Mouse (Mus musculus) MEL (cell line): ENCODE results near the gene Rnf220. TPM values are rescaled to one million over a fixed set of nuclear protein-coding genes. Genes with fewer than 3 reads are reported as not detected.

Experiments used
- DNase-seq: peaks from one replicate; pipeline ENCODE4 v3.0.0; 2011; ENCODE audit warnings: low read depth, low spot score
- H3K27ac ChIP-seq: 2 replicates; pipeline ENCODE4 v1.5.1; 2012; ENCODE audit warnings: low read depth, mild to moderate bottlenecking, control low read depth, low read length, moderate library complexity; ENCODE audit not compliant: control insufficient read depth
- H3K27me3 ChIP-seq, 2 experiments: fragments of 150-350 bp in 1 of 2; sonication (generic) in 1 of 2; 2 replicates each; pipeline ENCODE4 v1.6.1; 2012; ENCODE audit warnings: low read length in 2 of 2, mild to moderate bottlenecking in 2 of 2, improper control_type of control experiment in 1 of 2, moderate library complexity in 1 of 2; ENCODE audit not compliant: insufficient read depth in 2 of 2, control insufficient read depth in 1 of 2
- H3K36me3 ChIP-seq, 2 experiments: 2 replicates each; pipeline ENCODE4 v1.6.1; 2012 to 2014; ENCODE audit warnings: low read length in 2 of 2, improper control_type of control experiment in 1 of 2, inconsistent platforms in 1 of 2, mild to moderate bottlenecking in 1 of 2; ENCODE audit not compliant: insufficient read depth in 2 of 2, control insufficient read depth in 1 of 2
- H3K4me1 ChIP-seq, 2 experiments: fragments of 150-350 bp in 1 of 2; sonication (generic) in 1 of 2; 2 replicates each; pipeline ENCODE4 v1.6.1; 2012; ENCODE audit warnings: low read length in 2 of 2, improper control_type of control experiment in 1 of 2, mild to moderate bottlenecking in 1 of 2; ENCODE audit not compliant: insufficient read depth in 2 of 2, control insufficient read depth in 1 of 2
- H3K4me3 ChIP-seq, 2 experiments: fragments of 150-350 bp in 1 of 2; sonication (generic) in 1 of 2; 2 replicates each; pipeline ENCODE4 v1.5.1; 2012; ENCODE audit warnings: low read depth in 2 of 2, low read length in 2 of 2, mild to moderate bottlenecking in 2 of 2, moderate library complexity in 2 of 2, control low read depth in 1 of 2, improper control_type of control experiment in 1 of 2; ENCODE audit not compliant: control insufficient read depth in 1 of 2, insufficient read depth in 1 of 2
- H3K79me2 ChIP-seq: 2 replicates; pipeline ENCODE4 v1.6.1; 2012; ENCODE audit warnings: mild to moderate bottlenecking, low read length, moderate library complexity; ENCODE audit not compliant: control insufficient read depth, poor library complexity, insufficient read depth
- H3K9ac ChIP-seq: 2 replicates; pipeline ENCODE4 v1.6.1; 2012; ENCODE audit warnings: low read depth, mild to moderate bottlenecking, control low read depth, low read length, moderate library complexity; ENCODE audit not compliant: control insufficient read depth, poor library complexity, severe bottlenecking
- H3K9me3 ChIP-seq: fragments of 150-350 bp; sonication (generic); replicated peaks from 2 replicates; pipeline ENCODE4 v1.6.1; 2012; ENCODE audit warnings: mild to moderate bottlenecking, low read length, improper control_type of control experiment, moderate library complexity; ENCODE audit not compliant: insufficient read depth
- BHLHE40 ChIP-seq: IDR thresholded peaks from 2 replicates; pipeline ENCODE4 v1.6.1; 2012; ENCODE audit warnings: low read depth, mild to moderate bottlenecking, inconsistent platforms, low read length, improper control_type of control experiment, borderline replicate concordance
- CHD1 ChIP-seq: IDR thresholded peaks from 2 replicates; pipeline ENCODE4 v1.6.1; 2012; ENCODE audit warnings: low read depth, mild to moderate bottlenecking, inconsistent platforms, low read length, improper control_type of control experiment
- CHD2 ChIP-seq: IDR thresholded peaks from 2 replicates; pipeline ENCODE4 v1.6.1; 2011; ENCODE audit warnings: low read length, improper control_type of control experiment
- CTCF ChIP-seq, 3 experiments: IDR thresholded peaks in 2 of 3; conservative IDR thresholded peaks in 1 of 3; 2 replicates each; pipeline ENCODE4 v1.5.1; 2011 to 2012; ENCODE audit warnings: low read length in 3 of 3, low read depth in 2 of 3, mild to moderate bottlenecking in 2 of 3, improper control_type of control experiment in 1 of 3, inconsistent platforms in 1 of 3, mixed read lengths in 1 of 3, moderate library complexity in 1 of 3; ENCODE audit not compliant: control insufficient read depth in 1 of 3, insufficient read depth in 1 of 3, poor library complexity in 1 of 3, severe bottlenecking in 1 of 3
- E2F4 ChIP-seq: IDR thresholded peaks from 2 replicates; pipeline ENCODE4 v1.6.1; 2011; ENCODE audit warnings: low read depth, low read length, improper control_type of control experiment, borderline replicate concordance
- ELF1 ChIP-seq: IDR thresholded peaks from 2 replicates; pipeline ENCODE4 v1.6.1; 2014; ENCODE audit warnings: low read depth, mild to moderate bottlenecking, inconsistent platforms, low read length, improper control_type of control experiment, moderate library complexity
- GABPA ChIP-seq: IDR thresholded peaks from 2 replicates; pipeline ENCODE4 v1.6.1; 2012; ENCODE audit warnings: low read depth, mild to moderate bottlenecking, inconsistent platforms, low read length, improper control_type of control experiment, moderate library complexity
- GATA1 ChIP-seq: IDR thresholded peaks from 2 replicates; pipeline ENCODE4 v1.6.1; 2011; ENCODE audit warnings: low read depth, low read length, improper control_type of control experiment
- HCFC1 ChIP-seq: IDR thresholded peaks from 2 replicates; pipeline ENCODE4 v1.6.1; 2012; ENCODE audit warnings: low read depth, mild to moderate bottlenecking, inconsistent platforms, low read length, improper control_type of control experiment, moderate library complexity
- MAFK ChIP-seq: IDR thresholded peaks from 2 replicates; pipeline ENCODE4 v1.6.1; 2011; ENCODE audit warnings: low read depth, mild to moderate bottlenecking, low read length, improper control_type of control experiment, borderline replicate concordance
- MAZ ChIP-seq: IDR thresholded peaks from 2 replicates; pipeline ENCODE4 v1.6.1; 2012; ENCODE audit warnings: low read depth, mild to moderate bottlenecking, inconsistent platforms, low read length, improper control_type of control experiment
- MEF2A ChIP-seq: IDR thresholded peaks from 2 replicates; pipeline ENCODE4 v1.6.1; 2014; ENCODE audit warnings: low read depth, mild to moderate bottlenecking, inconsistent platforms, low read length, improper control_type of control experiment; ENCODE audit not compliant: poor library complexity, insufficient replicate concordance, severe bottlenecking; ENCODE audit errors: extremely low read depth
- MXI1 ChIP-seq: IDR thresholded peaks from 2 replicates; pipeline ENCODE4 v1.6.1; 2011; ENCODE audit warnings: mild to moderate bottlenecking, low read depth, low read length, improper control_type of control experiment
- MYB ChIP-seq: IDR thresholded peaks from 2 replicates; pipeline ENCODE4 v1.6.1; 2011; ENCODE audit warnings: mild to moderate bottlenecking, low read depth, low read length, improper control_type of control experiment
- NELFE ChIP-seq: IDR thresholded peaks from 2 replicates; pipeline ENCODE4 v1.6.1; 2011; ENCODE audit warnings: low read depth, low read length, improper control_type of control experiment
- POLR2A ChIP-seq, 2 experiments: IDR thresholded peaks; 2 replicates each; pipeline ENCODE4 v1.6.1; 2011 to 2012; ENCODE audit warnings: low read length in 2 of 2, mild to moderate bottlenecking in 2 of 2, control low read depth in 1 of 2, improper control_type of control experiment in 1 of 2, low read depth in 1 of 2, moderate library complexity in 1 of 2; ENCODE audit not compliant: control insufficient read depth in 1 of 2, insufficient read depth in 1 of 2, poor library complexity in 1 of 2
- POLR2AphosphoS2 ChIP-seq: IDR thresholded peaks from 2 replicates; pipeline ENCODE4 v1.6.1; 2011; ENCODE audit warnings: low read length, improper control_type of control experiment
- POLR2AphosphoS5 ChIP-seq: IDR thresholded peaks from 2 replicates; pipeline ENCODE4 v1.6.1; 2012; ENCODE audit warnings: low read depth, borderline replicate concordance, mild to moderate bottlenecking, inconsistent platforms, low read length, moderate library complexity, mixed read lengths
- RAD21 ChIP-seq: IDR thresholded peaks from 2 replicates; pipeline ENCODE4 v1.6.1; 2011; ENCODE audit warnings: mild to moderate bottlenecking, low read depth, low read length, improper control_type of control experiment
- RCOR1 ChIP-seq: IDR thresholded peaks from 2 replicates; pipeline ENCODE4 v1.6.1; 2012; ENCODE audit warnings: low read depth, mild to moderate bottlenecking, inconsistent platforms, low read length, improper control_type of control experiment
- SIN3A ChIP-seq: IDR thresholded peaks from 2 replicates; pipeline ENCODE4 v1.6.1; 2012; ENCODE audit warnings: low read length, improper control_type of control experiment, inconsistent platforms
- TCF12 ChIP-seq: IDR thresholded peaks from 2 replicates; pipeline ENCODE4 v1.6.1; 2014; ENCODE audit warnings: low read depth, mild to moderate bottlenecking, inconsistent platforms, low read length, improper control_type of control experiment, moderate library complexity
- USF1 ChIP-seq: IDR thresholded peaks from 2 replicates; pipeline ENCODE4 v1.6.1; 2014; ENCODE audit warnings: low read depth, mild to moderate bottlenecking, inconsistent platforms, low read length, improper control_type of control experiment, moderate library complexity
- ZKSCAN1 ChIP-seq: IDR thresholded peaks from 2 replicates; pipeline ENCODE4 v1.6.1; 2012; ENCODE audit warnings: low read depth, mild to moderate bottlenecking, inconsistent platforms, low read length, improper control_type of control experiment, moderate library complexity
- ZMIZ1 ChIP-seq: IDR thresholded peaks from 2 replicates; pipeline ENCODE4 v1.6.1; 2012; ENCODE audit warnings: low read depth, mild to moderate bottlenecking, inconsistent platforms, low read length, improper control_type of control experiment, moderate library complexity
- ZNF384 ChIP-seq: IDR thresholded peaks from 2 replicates; pipeline ENCODE4 v1.6.1; 2012; ENCODE audit warnings: low read depth, mild to moderate bottlenecking, inconsistent platforms, low read length, improper control_type of control experiment
- polyA plus RNA-seq, 2 experiments: library from polyadenylated mRNA; stranded (reverse) in 1 of 2; unstranded in 1 of 2; fragments of >175 nt in 1 of 2; fragments of >200 nt in 1 of 2; gene quantifications; 2 replicates each; pipeline versions ENCODE4 v1.2.1 to v1.2.4; 2012; ENCODE audit warnings: low replicate concordance in 2 of 2, low read depth in 1 of 2; ENCODE audit not compliant: insufficient read length in 2 of 2, insufficient read depth in 1 of 2, missing spikeins in 1 of 2
- total RNA-seq: library from RNA; depleted of rRNA; stranded (reverse); fragments of 300-350 nt; gene quantifications from 2 replicates; pipeline ENCODE4 v1.2.3, GENCODE M21; 2012

Rnf220 gene
- total and polyA plus RNA-seq, 3 experiments = 121 to 201 TPM; not detected in 1

DNA sequence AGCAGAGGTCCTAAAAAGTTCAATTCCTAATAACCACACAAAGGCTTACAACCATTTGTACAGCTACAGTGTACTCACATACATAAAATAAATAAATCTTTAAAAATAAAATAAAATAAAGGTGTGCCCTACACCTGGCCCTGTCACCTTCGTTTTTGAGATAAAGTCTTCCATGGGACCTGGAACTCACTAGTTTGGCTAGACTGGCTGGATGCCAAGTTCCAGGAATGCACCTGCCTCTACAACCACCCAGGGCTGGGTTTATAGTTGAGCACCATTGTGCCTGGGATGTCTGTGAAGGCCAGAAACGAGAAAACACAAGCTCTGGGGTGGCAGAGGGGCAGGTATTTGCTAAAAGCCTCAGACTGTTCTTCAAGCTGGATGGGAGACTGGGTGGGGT lies 257.7 kb downstream of the Rnf220 start:
- Histone ChIP-seq H3K4me3 (no peak overlapping the region), H3K27me3 (peaks cover 3 to 6% of the 10 kb centered on the region in 2 experiments; a peak in 2 of 4 replicates), H3K79me2 (no peaks in the 10 kb centered on the region), H3K36me3 (no peaks in the 10 kb centered on the region), H3K4me1 (no peaks in the 10 kb centered on the region), H3K27ac (no peak overlapping the region), H3K9ac (no peak overlapping the region), H3K9me3 (no peaks in the 10 kb centered on the region)
- no peak for DNase-seq
- no peak for TF ChIP-seq MAFK
- TF ChIP-seq NELFE = no peak
- TF ChIP-seq POLR2AphosphoS5 = no peak
- no peak for TF ChIP-seq SIN3A
- TF ChIP-seq HCFC1 = no peak
- TF ChIP-seq E2F4 = no peak
- no peak for TF ChIP-seq CTCF (IDR thresholded peaks at IDR 0.05 in 2 of 3, conservative IDR thresholded peaks at IDR 0.05 in 1 of 3; ENCODE audit: control insufficient read depth in 1 of 3, insufficient read depth in 1 of 3, low read depth in 2 of 3, low read length in 3 of 3, poor library complexity in 1 of 3, severe bottlenecking in 1 of 3)
- no peak for TF ChIP-seq MEF2A
- TF ChIP-seq MXI1 = no peak
- TF ChIP-seq ZNF384 = no peak
- no peak for TF ChIP-seq GABPA
- TF ChIP-seq RCOR1 = no peak
- no peak for TF ChIP-seq CHD2
- no peak for TF ChIP-seq BHLHE40
- TF ChIP-seq MAZ = no peak
- TF ChIP-seq ZKSCAN1 = no peak
- no peak for TF ChIP-seq TCF12
- TF ChIP-seq USF1 = no peak
- TF ChIP-seq GATA1 = no peak
- no peak for TF ChIP-seq CHD1

DNA sequence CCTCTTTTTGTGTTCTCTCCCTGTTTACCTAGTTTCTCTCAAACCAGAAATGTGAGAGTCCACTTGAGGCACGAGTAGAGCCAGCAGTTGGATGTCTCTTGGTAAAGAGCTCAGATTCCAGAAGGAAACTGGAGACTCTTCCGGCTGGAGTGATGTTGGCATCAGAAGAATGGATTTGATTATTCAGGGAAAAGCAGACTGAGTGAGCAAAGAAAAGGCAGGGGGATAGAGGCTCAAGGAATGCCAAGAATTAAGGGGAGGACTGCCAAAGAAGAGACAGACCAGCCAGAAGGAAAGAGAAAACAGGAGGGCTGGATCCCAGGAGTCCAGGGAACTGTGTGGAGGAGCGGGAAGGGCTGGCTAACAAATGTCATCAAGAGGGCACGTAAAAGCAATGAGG lies 261.0 kb downstream of the Rnf220 start:
- no peak overlapping the region for H3K27ac ChIP-seq
- no peak overlapping the region for H3K9ac ChIP-seq
- no peaks in the 10 kb centered on the region for H3K79me2 ChIP-seq
- no peak for DNase-seq
- peaks cover 5 to 10% of the 10 kb centered on the region in 2 experiments for H3K27me3 ChIP-seq
- H3K9me3 ChIP-seq = no peaks in the 10 kb centered on the region
- no peaks in the 10 kb centered on the region for H3K4me1 ChIP-seq
- H3K4me3 ChIP-seq = no peak overlapping the region
- H3K36me3 ChIP-seq = no peaks in the 10 kb centered on the region
- TF ChIP-seq ZMIZ1 = no peak
- no peak for TF ChIP-seq MYB
- no peak for TF ChIP-seq SIN3A
- TF ChIP-seq GATA1 = no peak
- no peak for TF ChIP-seq NELFE
- TF ChIP-seq POLR2AphosphoS2 = no peak
- no peak for TF ChIP-seq CTCF (IDR thresholded peaks at IDR 0.05 in 2 of 3, conservative IDR thresholded peaks at IDR 0.05 in 1 of 3; ENCODE audit: control insufficient read depth in 1 of 3, insufficient read depth in 1 of 3, low read depth in 2 of 3, low read length in 3 of 3, poor library complexity in 1 of 3, severe bottlenecking in 1 of 3)
- no peak for TF ChIP-seq ELF1
- TF ChIP-seq POLR2AphosphoS5 = no peak
- no peak for TF ChIP-seq POLR2A (IDR thresholded peaks at IDR 0.05; ENCODE audit: control insufficient read depth in 1 of 2, insufficient read depth in 1 of 2, low read depth in 1 of 2, low read length in 2 of 2, poor library complexity in 1 of 2)
- TF ChIP-seq RAD21 = no peak
- TF ChIP-seq, all 39 proteins: peak for 0
